Mouse (Mus musculus) layer of hippocampus, adult 9-10 months (tissue): ENCODE data around the gene Gzmm.
A peak's percentile ranks its signal among the peaks of the same experiment; 100 is the strongest.
"Not testable (repeated sequence)": the region's sequence is repeated elsewhere in the genome, so short reads cannot be mapped to it uniquely, and the experiment has no call there.

ENCODE experiments used
- DNase-seq: peaks from one replicate; pipeline ENCODE4 v3.0.0; 2022; ENCODE audit warnings: low spot score

Gzmm gene

GRCm38 (mm10) chr10:79681591-79682245, 7.1 kb upstream of the Gzmm start, which contains the start of gene Cdc34:
Cdc34 (plus strand) TSS chr10:79682195.
- DNase-seq = peak; percentile 96

GRCm38 (mm10) chr10:79682551-79682915, 6.3 kb upstream of the Gzmm start:
- DNase-seq = no peak

GRCm38 (mm10) chr10:79682916-79683582, 5.8 kb upstream of the Gzmm start:
- DNase-seq = no peak

- DNase-seq = no peak
These were observed 4.8 kb upstream of the Gzmm start for GRCm38 (mm10) chr10:79683726-79684640.

- DNase-seq = no peak
These were observed 3.8 kb upstream of the Gzmm start for GRCm38 (mm10) chr10:79684770-79685600.

- DNase-seq = no peak
These were observed 2.6 kb upstream of the Gzmm start for GRCm38 (mm10) chr10:79686219-79686618.

- DNase-seq = no peak
These were observed 2.1 kb upstream of the Gzmm start for GRCm38 (mm10) chr10:79686691-79687090.

- no peak for DNase-seq
These were observed 1.3 kb upstream of the Gzmm start for GRCm38 (mm10) chr10:79687513-79687912.

- no peak for DNase-seq
These were observed 358 bp downstream of the Gzmm start for GRCm38 (mm10) chr10:79689178-79689577.

- no peak for DNase-seq
These were observed 3.2 kb downstream of the Gzmm start for GRCm38 (mm10) chr10:79691986-79692548.

GRCm38 (mm10) chr10:79693580-79694378, 5.0 kb downstream of the Gzmm start:
- DNase-seq = no peak

GRCm38 (mm10) chr10:79694379-79694655, 5.5 kb downstream of the Gzmm start:
- no peak for DNase-seq

GRCm38 (mm10) chr10:79695231-79696128, 6.7 kb downstream of the Gzmm start:
- DNase-seq = no peak

GRCm38 (mm10) chr10:79696129-79696651, 7.4 kb downstream of the Gzmm start:
- DNase-seq = no peak

- no peak for DNase-seq
These were observed 9.1 kb downstream of the Gzmm start for GRCm38 (mm10) chr10:79697916-79698315.

- DNase-seq = no peak
These were observed 9.6 kb downstream of the Gzmm start for GRCm38 (mm10) chr10:79698459-79698858.

- DNase-seq = no peak
These were observed 11.9 kb downstream of the Gzmm start for GRCm38 (mm10) chr10:79700676-79701075.

GRCm38 (mm10) chr10:79701443-79702129, 12.8 kb downstream of the Gzmm start:
- no peak for DNase-seq

GRCm38 (mm10) chr10:79702970-79703369, 14.2 kb downstream of the Gzmm start:
- not testable (repeated sequence) for DNase-seq
